Mouse (Mus musculus) gastrocnemius, postnatal 14 days (tissue): ENCODE data around the gene Itga10. TPM values are rescaled to one million over a fixed set of nuclear protein-coding genes. Genes with fewer than 3 reads are reported as not detected.
"Not testable (repeated sequence)": the region's sequence is repeated elsewhere in the genome, so short reads cannot be mapped to it uniquely, and the experiment has no call there.

Experiments
- DNase-seq: peaks from one replicate; pipeline ENCODE4 v3.0.0; 2021; ENCODE audit warnings: mixed read lengths
- intact Hi-C: fragments of 180-260 bp; cut with DNase I; formaldehyde crosslinking; loops from one replicate; pipeline ENCODE4 v1.15.1; 2025; ENCODE audit warnings: low total_unique reads
- total RNA-seq, 2 experiments: library from RNA; stranded (reverse); gene quantifications; 2 replicates each; pipeline ENCODE4 v1.2.3; 2021

Itga10 gene
- total RNA-seq, 2 experiments from 2014 or later, result 2.9 to 3.0 TPM

DNA sequence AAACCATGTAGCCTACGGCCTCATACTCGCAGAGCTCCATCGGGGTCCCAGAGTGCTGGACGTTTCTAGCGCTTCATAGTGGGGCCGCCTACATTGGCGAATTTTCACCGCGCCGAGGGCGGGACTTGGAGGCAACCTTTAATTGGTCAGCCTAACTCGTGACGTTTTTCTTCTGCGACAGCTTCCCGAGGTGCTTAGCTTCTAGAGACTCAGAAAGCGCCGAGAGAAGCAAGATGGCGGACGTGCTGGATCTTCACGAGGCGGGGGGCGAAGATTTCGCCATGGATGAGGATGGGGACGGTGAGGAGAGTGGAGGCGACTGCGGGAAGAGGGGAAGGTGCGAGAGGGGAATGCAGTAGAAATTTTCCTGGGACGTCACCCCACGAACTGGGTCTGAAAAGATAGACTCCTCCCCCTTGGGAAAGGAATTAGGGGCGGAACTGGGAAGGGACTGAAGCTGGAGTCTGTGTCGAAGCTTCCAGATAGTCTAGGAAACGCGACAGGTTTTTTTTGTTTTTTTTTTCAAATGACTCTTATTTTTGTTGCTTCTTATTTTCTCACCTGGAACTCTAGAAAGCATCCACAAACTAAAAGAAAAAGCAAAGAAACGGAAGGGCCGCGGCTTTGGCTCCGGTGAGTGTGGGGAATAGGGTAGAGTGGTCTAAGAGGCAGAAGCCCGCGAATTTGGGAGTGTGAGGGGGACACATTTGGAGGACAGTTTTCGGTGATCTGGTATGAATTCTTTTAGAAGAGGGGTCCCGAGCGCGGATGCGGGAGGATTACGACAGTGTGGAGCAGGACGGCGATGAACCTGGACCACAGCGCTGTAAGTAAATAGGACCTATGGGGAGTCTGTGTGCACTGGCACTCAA is 15.4 kb upstream of the Itga10 start, which contains the start of gene Rbm8a:
Gene Rbm8a (plus strand): TSS at position 205 of the 872 bp plus-strand sequence.
- DNase-seq, result peak; percentile 94
- intact Hi-C loops, result loop anchor here (5.0 kb wide), 1 partner anchor 33 kb away; the partner anchor contains the start of gene Ankrd34a

DNA sequence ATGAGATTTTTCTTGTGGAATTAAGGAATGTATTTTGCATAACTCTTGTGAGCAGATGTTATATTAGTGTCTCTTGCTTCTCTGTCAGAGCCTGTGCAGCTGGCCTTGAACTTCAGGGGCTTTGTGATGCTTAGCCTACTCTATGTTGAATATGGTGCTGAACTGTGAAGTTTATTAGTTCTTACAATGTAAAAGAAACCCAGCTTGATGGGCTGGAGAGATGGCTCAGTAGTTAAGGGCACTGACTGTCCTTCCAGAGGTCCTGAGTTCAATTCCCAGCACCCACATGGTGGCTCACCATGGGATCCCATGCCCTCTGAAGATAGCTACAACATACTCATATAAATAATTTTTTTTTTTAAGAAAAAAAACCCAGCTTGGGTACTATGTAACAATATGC is 13.3 kb upstream of the Itga10 start:
- intact Hi-C loops, result loop anchor here (5.0 kb wide), 1 partner anchor 35 kb away; the partner anchor contains the start of gene Ankrd34a
- DNase-seq, result no peak

DNA sequence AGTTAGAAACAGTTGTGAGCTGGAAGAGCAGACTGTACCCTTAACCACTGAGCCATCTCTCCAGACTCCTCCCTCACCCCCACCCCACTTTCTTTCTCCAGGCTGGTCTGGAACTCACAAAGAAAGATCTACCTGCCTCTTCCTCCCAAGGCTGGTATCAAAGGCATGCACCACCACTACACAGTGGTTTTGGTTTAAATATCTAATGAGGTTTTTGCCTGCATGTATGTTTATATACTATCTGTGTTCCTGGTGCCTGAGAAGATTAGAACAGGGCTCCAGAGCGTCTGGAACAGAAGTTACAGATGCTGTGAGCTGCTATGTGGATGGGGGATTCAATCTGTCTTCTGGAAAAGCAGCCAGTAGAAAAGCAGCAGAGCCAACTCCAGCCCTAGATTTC is 11.4 kb upstream of the Itga10 start:
- intact Hi-C loops, result loop anchor here (5.0 kb wide), 1 partner anchor 37 kb away; the partner anchor contains the start of gene Ankrd34a

DNA sequence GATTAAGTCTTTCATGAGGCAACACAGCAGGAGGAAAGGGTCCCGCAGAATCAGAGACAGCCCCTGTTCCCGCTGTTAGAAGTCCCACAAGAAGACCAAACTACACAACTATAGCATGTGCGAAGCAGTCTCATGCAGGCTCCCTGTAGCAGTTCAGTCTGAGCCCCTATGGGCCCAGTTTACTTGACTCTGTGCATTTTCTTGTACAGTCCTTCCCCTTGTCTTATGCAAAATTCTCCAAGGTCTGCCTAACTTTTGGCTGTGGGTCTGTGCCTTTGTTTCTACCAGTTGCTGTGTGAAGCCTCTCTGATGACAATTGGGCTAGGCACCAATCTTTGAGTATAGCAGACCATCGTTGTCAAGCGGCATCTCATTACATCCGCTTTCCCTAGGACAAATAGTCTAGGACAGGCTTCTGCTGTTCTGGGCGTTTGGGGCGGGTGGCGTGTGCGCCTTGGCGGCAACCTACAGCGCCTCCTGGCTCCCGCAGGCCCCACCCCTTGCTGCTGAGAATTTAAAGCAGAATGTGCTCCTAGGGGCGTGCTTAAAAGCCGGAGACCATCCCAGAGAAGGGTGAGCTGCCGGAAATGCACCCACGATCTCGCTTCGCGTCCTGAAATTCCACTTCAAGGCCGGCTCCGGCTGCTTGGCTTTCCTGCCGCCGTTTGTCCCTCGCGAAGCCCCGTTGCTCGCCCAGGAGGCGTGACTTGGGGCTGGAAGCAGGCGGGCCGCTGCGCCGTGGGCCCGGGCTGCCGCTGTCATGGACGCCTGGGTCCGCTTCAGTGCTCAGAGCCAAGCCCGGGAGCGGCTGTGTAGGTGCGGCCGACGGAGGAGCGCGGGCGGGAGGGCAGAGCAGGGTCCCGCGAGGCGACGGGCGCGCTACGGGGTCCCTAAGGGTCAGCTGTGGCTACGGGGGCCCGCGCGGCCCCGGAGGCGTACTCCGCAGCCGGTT is 10.2 kb upstream of the Itga10 start, which contains the start of the genes Pex11b and Gm42957:
Gene Pex11b (plus strand): TSS at position 449 of the 952 bp plus-strand sequence.
Gene Gm42957 (plus strand): TSS at position 547 of the 952 bp plus-strand sequence.
- intact Hi-C loops, result loop anchor here (5.0 kb wide), 2 partner anchors 38 to 48 kb away; partner anchors contain the start of gene Ankrd34a
- DNase-seq, result peak; percentile 88

More for the DNA sequence above, 11.4 kb upstream of the Itga10 start:
- DNase-seq, result no peak

DNA sequence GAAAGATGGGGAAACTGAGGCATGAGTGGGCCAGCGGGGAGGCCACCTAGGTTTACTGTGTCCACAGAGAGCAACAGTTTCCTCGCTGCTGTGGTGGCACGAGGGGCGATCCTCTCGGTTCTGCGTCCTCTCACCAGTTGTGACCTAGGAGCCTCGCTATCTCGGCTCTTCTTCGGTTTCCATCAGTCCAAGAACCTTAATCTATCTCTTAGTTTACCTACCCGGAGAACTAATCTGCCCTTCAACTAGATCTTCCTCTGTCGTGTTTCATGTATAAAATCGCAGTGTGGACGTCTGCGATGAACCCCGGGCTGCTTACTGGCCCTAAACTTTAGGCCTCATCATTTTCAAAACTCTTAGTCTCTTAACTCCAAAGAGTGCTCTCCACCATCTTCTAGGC is 9.5 kb upstream of the Itga10 start:
- intact Hi-C loops, result loop anchor here (5.0 kb wide), 1 partner anchor 49 kb away; no protein-coding TSS in a partner anchor
- no peak for DNase-seq

DNA sequence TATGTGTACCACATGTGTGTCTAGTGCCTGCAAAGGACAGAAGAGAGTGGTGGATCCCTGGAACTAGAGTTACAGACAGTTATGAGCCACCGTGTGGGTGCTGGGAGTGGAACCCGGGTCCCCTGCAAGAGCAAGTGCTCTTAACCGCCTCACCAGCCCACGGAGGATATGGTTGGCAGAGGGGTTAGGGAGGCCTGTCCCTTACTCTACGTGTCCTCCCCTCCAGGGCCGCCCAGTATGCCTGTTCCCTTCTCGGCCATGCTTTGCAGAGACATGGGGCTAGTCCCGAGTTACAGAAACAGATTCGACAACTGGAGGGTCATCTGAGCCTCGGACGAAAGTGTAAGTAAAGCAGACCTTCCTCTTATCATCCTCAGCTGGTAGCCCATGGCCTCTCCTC is 8.9 kb upstream of the Itga10 start:
- intact Hi-C loops, result loop anchor here (5.0 kb wide), 1 partner anchor 49 kb away; no protein-coding TSS in a partner anchor
- DNase-seq, result no peak

DNA sequence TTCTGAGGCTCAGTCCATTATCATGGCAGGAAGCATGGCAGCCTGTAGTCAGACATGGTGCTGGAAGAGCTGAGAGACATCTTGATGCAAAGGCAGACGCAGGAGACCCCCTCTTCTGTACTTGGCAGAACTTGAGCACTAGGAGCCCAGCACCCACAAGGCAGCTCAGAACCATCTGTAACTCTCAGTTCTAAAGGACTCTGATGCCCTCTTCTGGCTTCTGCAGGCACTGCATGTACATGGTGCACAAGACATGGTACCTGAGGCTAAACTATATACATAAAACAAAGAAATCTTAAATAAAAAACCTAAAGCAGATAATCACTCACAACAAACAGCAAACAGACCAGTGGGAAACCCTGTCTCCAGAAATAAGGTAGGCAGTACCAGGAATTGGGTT is 6.2 kb upstream of the Itga10 start:
- DNase-seq, result peak; percentile 35
- intact Hi-C loops, result loop anchor here (5.0 kb wide), 1 partner anchor 52 kb away; no protein-coding TSS in a partner anchor

DNA sequence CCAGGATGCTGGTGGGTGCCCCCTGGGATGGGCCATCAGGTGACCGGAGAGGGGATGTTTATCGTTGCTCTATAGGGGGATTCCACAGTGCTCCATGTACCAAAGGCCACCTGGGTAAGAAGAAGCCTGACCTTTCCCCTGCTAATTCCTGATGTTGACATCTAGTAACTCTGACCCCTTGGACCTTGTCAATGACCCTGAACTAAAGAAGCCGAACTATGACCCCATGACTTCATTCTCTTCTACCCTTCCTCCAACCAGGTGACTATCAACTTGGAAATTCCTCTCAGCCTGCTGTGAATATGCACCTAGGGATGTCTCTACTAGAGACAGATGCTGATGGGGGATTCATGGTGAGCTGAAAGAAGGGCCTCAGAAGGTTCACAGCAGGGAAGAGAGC is 2.0 kb downstream of the Itga10 start:
- intact Hi-C loops, result no loop called here
- DNase-seq, result no peak

DNA sequence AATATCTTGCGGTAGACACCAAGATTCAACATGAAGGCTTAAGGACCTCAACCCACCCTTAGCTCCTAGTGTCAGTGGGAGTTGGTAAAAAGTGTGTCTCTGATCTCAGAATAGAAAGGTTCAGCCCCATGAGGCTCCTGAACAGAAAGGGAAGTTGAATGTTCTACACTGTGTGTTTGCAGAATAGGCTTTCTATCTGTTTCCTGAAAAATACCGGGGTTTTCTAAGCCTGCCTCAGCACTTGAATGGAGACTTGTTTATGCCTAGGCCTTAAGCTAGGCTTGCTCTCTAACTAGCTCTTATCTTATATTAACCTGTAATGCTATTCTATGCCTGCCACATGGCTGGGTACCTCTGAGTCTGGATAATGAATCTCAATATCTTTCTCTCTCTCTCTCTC is 15.5 kb downstream of the Itga10 start:
- intact Hi-C loops, result no loop called here
- DNase-seq, result no peak

DNA sequence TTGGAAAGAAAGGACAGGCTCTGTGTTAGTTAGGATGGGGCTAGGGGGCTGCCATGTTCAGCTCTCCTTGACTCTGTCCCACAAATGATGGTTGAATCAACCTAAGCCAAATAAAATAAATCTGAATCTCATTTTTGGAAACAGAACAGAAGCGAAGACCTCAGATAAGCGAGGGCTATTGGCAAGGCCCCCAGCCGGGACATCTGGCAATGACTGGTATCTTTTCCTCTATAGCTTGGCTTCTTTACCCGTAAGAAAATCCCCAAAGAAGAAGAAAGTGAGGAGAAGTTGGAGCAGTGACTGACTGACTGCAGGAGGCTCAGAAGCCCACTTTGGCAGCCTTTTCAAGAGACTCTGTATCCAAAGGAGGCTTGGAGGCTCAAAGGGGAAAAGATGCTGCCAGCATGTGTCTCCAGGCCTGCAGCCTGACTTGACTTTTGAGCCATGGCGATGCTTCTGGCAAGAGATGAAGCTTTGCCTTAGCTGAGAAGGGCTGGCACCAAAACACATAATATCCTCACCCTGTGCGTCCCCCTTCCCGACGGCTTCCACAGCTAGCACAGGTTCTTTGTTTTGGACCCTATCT is 17.4 kb downstream of the Itga10 start:
- DNase-seq, result no peak
- intact Hi-C loops, result no loop called here

DNA sequence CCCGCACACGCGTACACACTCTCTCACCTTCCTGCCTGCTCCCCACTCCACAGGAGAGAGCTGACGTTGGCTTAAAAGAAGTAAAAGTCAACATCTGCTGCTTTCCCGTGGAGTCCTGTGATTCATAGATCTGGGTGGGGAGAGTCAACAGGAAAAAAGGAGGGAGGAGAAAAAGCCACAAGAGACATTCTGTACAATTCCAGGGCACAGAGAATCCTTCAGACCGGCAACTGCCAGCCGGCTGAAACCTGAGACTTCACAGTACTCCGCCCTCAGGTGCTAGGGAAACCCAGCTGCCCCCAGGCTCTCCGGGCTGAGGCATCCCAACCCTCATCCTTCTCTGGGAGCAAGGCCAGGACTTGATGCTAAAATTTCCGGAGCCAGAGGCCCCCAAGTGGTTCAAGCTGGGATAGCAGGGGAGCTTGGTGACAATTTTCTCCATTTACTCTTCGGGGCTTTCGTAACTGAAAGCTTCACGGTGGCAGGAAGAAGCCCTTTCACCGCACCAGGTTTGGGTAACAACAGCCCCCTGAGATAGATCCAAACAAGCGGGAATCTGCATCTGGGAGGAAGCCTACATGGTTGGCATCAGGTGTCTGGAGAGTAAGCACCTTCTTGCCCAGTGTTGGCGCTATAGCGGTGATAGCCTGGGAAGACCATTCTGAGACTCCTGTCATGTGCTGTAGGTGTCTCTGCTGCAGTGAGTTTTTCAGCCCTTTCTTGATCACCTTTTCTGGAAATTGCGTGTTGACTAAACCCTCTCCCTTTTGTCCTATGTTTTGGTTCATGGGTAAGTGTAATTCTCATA is 18.3 kb downstream of the Itga10 start:
- peak; percentile 82 for DNase-seq
- intact Hi-C loops, result no loop called here

DNA sequence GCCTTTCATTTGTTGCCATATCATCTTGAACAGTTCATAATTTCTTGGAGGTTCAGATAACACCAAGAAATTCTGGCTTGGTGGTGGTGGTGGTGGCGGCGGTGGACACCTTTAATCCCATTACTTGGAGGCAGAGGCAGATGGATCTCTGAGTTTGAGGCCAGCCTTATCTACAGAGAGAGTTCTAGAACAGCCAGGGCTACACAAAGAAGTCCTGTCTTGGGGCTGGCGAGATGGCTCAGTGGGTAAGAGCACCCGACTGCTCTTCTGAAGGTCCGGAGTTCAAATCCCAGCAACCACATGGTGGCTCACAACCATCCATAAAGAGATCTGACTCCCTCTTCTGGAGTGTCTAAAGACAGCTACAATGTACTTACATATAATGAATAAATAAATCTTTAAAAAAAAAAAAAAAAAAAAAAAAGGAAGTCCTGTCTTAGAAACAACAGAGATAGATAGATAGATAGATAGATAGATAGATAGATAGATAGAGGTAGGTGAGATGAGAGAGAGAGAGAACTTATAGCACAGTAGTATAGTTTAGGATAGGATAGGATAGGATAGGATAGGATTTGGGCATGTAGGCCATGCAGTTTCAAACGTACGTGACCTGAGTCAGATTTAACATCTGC is 20.5 kb downstream of the Itga10 start:
- DNase-seq, intact Hi-C loops: not testable (repeated sequence)

DNA sequence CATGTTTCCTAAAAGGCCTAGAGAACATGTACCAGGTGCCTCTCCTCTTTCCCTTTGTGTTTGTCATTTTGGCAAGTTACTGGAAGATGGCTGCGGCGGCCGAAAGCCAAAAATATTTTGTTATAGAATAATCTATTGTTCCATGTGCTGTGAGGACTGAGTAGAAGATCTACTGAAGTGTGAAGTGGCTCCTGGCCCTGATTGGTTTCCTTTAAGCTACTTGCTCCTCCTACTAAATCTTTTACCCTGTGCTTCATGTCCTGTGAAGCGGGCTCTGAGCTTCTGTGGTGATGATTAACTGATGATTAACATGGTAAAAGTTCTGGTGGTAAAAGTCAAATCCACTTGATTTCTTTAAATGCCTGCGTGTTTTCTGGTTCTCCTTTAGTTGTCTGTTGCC is 21.5 kb downstream of the Itga10 start:
- intact Hi-C loops, result no loop called here
- no peak for DNase-seq

DNA sequence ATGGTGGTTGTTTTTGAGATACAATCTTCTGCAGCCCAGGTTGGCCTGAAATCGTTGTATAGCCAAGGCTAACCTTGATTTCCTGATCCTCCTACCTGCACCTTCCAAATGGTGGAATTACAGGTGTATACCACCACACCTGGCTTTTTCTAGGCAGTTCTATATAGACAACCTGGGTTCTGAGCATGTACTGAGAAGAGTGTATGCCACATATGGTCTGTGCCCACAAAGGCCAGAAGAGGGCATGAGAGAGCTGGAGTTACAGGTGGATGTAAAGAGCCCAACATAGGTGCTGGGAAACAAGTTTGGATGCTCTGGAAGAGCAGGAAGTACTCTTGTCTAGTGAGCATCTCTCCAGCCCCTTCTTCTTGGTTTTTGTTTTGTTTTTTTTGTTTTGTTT is 21.9 kb downstream of the Itga10 start:
- no peak for DNase-seq
- intact Hi-C loops, result no loop called here

DNA sequence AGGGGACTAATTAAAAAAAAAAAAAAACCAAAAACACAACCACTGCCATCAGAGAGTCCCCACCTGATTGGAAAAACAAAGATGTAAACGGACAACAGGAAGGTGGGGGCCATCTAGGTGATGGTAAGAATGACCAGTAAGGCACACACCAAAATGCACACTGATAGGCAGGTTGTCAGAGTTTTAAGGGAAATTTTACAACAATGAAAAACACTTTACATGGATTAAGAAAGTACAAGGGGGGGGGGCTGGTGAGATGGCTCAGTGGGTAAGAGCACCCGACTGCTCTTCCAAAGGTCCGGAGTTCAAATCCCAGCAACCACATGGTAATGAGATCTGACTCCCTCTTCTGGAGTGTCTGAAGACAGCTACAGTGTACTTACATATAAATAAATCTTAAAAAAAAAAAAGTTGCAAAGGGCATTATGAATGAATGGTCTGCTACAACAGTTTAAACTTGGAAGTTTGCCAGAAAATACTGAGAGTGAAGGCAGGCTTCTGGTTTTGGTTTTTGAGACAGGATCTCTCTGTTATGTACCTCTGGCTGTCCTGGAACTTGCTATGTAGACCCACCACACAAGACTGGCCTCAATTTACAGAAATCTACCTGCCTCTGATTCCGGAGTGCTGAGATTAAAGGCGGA is 23.2 kb downstream of the Itga10 start:
- intact Hi-C loops, result no loop called here
- DNase-seq, result no peak

DNA sequence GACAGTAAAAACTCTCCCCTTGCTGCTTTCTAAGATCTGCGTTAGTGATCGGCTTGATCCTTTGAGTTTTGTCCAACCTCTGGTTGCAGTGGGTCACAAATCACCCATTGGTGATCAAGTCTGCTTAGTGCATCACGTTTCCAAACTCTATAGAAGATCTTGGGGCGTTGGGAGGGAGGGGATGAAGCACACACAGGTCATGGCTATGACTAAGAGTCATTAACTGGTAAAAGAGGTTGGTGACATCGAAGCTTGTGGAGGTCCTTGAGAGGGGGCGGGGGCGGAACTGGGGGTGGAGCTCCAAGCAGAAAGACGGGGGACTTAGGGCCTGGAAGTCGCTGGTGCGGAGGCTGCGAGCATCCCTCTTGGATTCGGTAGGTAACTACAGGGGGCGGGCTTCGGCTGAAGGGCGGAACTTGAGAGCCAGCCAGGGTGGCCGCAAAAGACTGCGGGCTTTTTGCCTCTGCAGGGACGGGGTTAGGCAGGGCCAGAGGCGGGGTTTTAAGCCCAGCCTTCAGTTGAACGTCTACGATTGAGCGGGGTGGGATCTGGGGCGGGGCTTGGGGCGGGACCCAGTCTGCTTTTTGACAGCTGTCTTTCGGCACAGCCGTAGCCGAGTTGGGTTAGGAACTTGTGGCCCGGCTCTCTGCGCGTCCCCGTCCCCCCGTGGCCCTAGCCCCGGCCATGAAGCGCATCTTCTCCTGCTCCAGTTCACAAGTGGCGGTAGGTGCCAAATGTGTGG is 24.5 kb downstream of the Itga10 start, which contains the start of gene Ankrd35:
Gene Ankrd35 (plus strand): TSS at position 405 of the 742 bp plus-strand sequence.
- intact Hi-C loops, result no loop called here
- peak; percentile 86 for DNase-seq

DNA sequence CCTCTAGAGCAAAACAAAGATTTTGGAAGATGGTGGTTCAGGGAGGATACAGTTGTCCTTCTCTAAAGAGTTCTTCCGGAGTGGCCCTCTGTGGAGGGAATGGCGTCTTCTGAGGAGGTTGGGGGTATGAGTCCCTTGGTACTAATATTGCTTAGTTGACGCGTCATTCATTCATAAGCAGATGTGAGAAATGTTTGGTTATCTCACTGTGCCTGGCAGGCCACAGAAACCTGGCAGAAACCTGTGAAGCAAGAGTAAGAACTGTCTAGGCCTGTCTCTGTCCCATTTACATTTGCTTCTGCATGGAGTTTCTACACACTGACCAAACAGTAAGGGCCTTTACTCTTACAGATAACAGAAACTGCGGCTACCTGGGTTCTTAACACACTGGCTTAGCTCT is 26.1 kb downstream of the Itga10 start:
- DNase-seq, result no peak
- intact Hi-C loops, result no loop called here
